Mouse (Mus musculus) megakaryocyte-erythroid progenitor cell, adult 5-6 weeks (primary cell): ENCODE measurements around the gene Spp2. TPM values are rescaled to one million over a fixed set of nuclear protein-coding genes. Genes with fewer than 3 reads are reported as not detected.
A peak's percentile ranks its signal among the peaks of the same experiment; 100 is the strongest.

Experiments used
- ATAC-seq: replicated peaks from 2 replicates; pipeline ENCODE4 v1.8.0; 2016; ENCODE audit warnings: mild to moderate bottlenecking, inconsistent platforms; ENCODE audit not compliant: severe bottlenecking, poor library complexity, low FRiP score, low TSS enrichment
- total RNA-seq, 2 experiments: library from RNA; stranded (forward) in 1 of 2; stranded (reverse) in 1 of 2; fragments of 200-1000, 215-1000 nt in 1 of 2; fragments of >200 nt in 1 of 2; fragmentation: Nextera tagmentation in 1 of 2; gene quantifications; 2 replicates each; pipeline ENCODE4 v1.2.3; 2014 to 2017

Spp2 gene
- total RNA-seq, 2 experiments from 2014 or later = not detected

- ATAC-seq = no peak
Measured at GRCm38 (mm10) chr1:88464109-88464905, 57.5 kb downstream of the Spp2 start.

GRCm38 (mm10) chr1:88465722-88466121 lies 59.0 kb downstream of the Spp2 start:
- peak; percentile 67 for ATAC-seq

- no peak for ATAC-seq
Measured at GRCm38 (mm10) chr1:88466325-88467064, 59.7 kb downstream of the Spp2 start.

GRCm38 (mm10) chr1:88467866-88468265 lies 61.1 kb downstream of the Spp2 start:
- ATAC-seq = no peak

- no peak for ATAC-seq
Measured at GRCm38 (mm10) chr1:88468335-88468734, 61.6 kb downstream of the Spp2 start.

GRCm38 (mm10) chr1:88469746-88470145 lies 63.0 kb downstream of the Spp2 start:
- no peak for ATAC-seq

GRCm38 (mm10) chr1:88472258-88472657 lies 65.5 kb downstream of the Spp2 start:
- ATAC-seq = no peak

- peak; percentile 54; the same call in 1 of the 2 replicates for ATAC-seq
Measured at GRCm38 (mm10) chr1:88473899-88474298, 67.1 kb downstream of the Spp2 start.

GRCm38 (mm10) chr1:88474598-88474997 lies 67.8 kb downstream of the Spp2 start:
- no peak for ATAC-seq

- peak; percentile 52; the same call in 1 of the 2 replicates for ATAC-seq
Measured at GRCm38 (mm10) chr1:88475502-88475953, 68.8 kb downstream of the Spp2 start.

Other genes starting within 250 kb of the Spp2 start
- 1.5 TPM in 1 of 2 replicates, not detected in the other for gene Ugt1a5, start 240.9 kb upstream of the Spp2 start, total RNA-seq (2014; fragmentation: Nextera tagmentation)
- not detected in 2 replicates for gene Ugt1a5, start 240.9 kb upstream of the Spp2 start, total RNA-seq (2017)
- 1.0 TPM in 1 of 2 replicates, not detected in the other for gene Ugt1a2, start 206.4 kb upstream of the Spp2 start, total RNA-seq (2014; fragmentation: Nextera tagmentation)
- gene Ugt1a2, start 206.4 kb upstream of the Spp2 start, total RNA-seq (2017) = not detected in 2 replicates
- 8.2 and 9.5 TPM in 2 replicates for gene Dnajb3, start 201.2 kb upstream of the Spp2 start, total RNA-seq (2014; fragmentation: Nextera tagmentation)
- 0.99 and 1.8 TPM in 2 replicates for gene Dnajb3, start 201.2 kb upstream of the Spp2 start, total RNA-seq (2017)
- gene Ugt1a1, start 195.0 kb upstream of the Spp2 start, total RNA-seq (2014; fragmentation: Nextera tagmentation) = not detected in 2 replicates
- gene Ugt1a1, start 195.0 kb upstream of the Spp2 start, total RNA-seq (2017) = not detected in 2 replicates
- gene Mroh2a, start 180.0 kb upstream of the Spp2 start, total RNA-seq (2014; fragmentation: Nextera tagmentation) = 0.25 TPM in 1 of 2 replicates, not detected in the other
- 0.05 and 1.9 TPM in 2 replicates for gene Mroh2a, start 180.0 kb upstream of the Spp2 start, total RNA-seq (2017)
- 203 and 209 TPM in 2 replicates for gene Hjurp, start 129.3 kb upstream of the Spp2 start, total RNA-seq (2014; fragmentation: Nextera tagmentation)
- 173 and 190 TPM in 2 replicates for gene Hjurp, start 129.3 kb upstream of the Spp2 start, total RNA-seq (2017)
- not detected in 2 replicates for gene Trpm8, start 129.3 kb upstream of the Spp2 start, total RNA-seq (2014; fragmentation: Nextera tagmentation)
- not detected in 2 replicates for gene Trpm8, start 129.3 kb upstream of the Spp2 start, total RNA-seq (2017)
- gene Glrp1, start 103.1 kb downstream of the Spp2 start, total RNA-seq (2014; fragmentation: Nextera tagmentation) = 1.7 TPM in 1 of 2 replicates, not detected in the other
- 0.23 and 1.6 TPM in 2 replicates for gene Glrp1, start 103.1 kb downstream of the Spp2 start, total RNA-seq (2017)